Mouse (Mus musculus) urinary bladder, postnatal 4 days (tissue): ENCODE measurements at regions not wholly inside any gene's neighbourhood (a gene's known extent, or its start where the extent isn't known, plus 50 kb on each side); places are given as distances from the start of the nearest gene placed in this dataset.

Experiments used
- DNase-seq, 2 experiments: peaks; one replicate each; pipeline ENCODE4 v3.0.0; 2021 to 2022; ENCODE audit warnings: low spot score in 2 of 2

GRCm38 (mm10) chr4:81897451-81897850, 454.8 kb upstream of the Mpdz start:
- no peak for DNase-seq

- DNase-seq: no peak
Observed at GRCm38 (mm10) chr4:81868941-81869340, 426.3 kb upstream of the Mpdz start.

GRCm38 (mm10) chr4:81841642-81842494, 399.3 kb upstream of the Mpdz start:
- no peak for DNase-seq

GRCm38 (mm10) chr4:81829972-81830371, 387.4 kb upstream of the Mpdz start:
- no peak for DNase-seq

GRCm38 (mm10) chr4:81827453-81827852, 384.8 kb upstream of the Mpdz start:
- DNase-seq: no peak

GRCm38 (mm10) chr4:81825966-81826365, 383.4 kb upstream of the Mpdz start:
- DNase-seq: no peak

GRCm38 (mm10) chr4:81823566-81823965, 381.0 kb upstream of the Mpdz start:
- no peak for DNase-seq

- no peak for DNase-seq
Observed at GRCm38 (mm10) chr4:81789274-81789673, 346.7 kb upstream of the Mpdz start.

- DNase-seq: no peak
Observed at GRCm38 (mm10) chr4:81788636-81789035, 346.0 kb upstream of the Mpdz start.

GRCm38 (mm10) chr4:81781971-81782370, 339.4 kb upstream of the Mpdz start:
- DNase-seq: no peak

GRCm38 (mm10) chr4:81766705-81767104, 324.1 kb upstream of the Mpdz start:
- DNase-seq: no peak

- no peak for DNase-seq
Observed at GRCm38 (mm10) chr4:81764026-81764867, 321.6 kb upstream of the Mpdz start.

GRCm38 (mm10) chr4:81763311-81764025, 320.9 kb upstream of the Mpdz start:
- DNase-seq: no peak

GRCm38 (mm10) chr4:81762592-81763229, 320.1 kb upstream of the Mpdz start:
- no peak for DNase-seq

- DNase-seq: no peak
Observed at GRCm38 (mm10) chr4:81757905-81758304, 315.3 kb upstream of the Mpdz start.

- DNase-seq: no peak
Observed at GRCm38 (mm10) chr4:81744629-81745509, 302.3 kb upstream of the Mpdz start.

- no peak for DNase-seq
Observed at GRCm38 (mm10) chr4:81743978-81744628, 301.5 kb upstream of the Mpdz start.

- no peak for DNase-seq
Observed at GRCm38 (mm10) chr4:81742536-81743459, 300.2 kb upstream of the Mpdz start.

GRCm38 (mm10) chr4:81734391-81734790, 291.8 kb upstream of the Mpdz start:
- DNase-seq: no peak
